Mouse (Mus musculus) adrenal gland, adult 2 months (tissue): Measurements from ENCODE around the gene Pisd. TPM values are rescaled to one million over a fixed set of nuclear protein-coding genes. Genes with fewer than 3 reads are reported as not detected.
"Not testable (repeated sequence)": the region's sequence is repeated elsewhere in the genome, so short reads cannot be mapped to it uniquely, and the experiment has no call there.

Experiments
- DNase-seq: peaks from one replicate; pipeline ENCODE4 v3.0.0; 2021
- polyA plus RNA-seq: library from polyadenylated mRNA; depleted of rRNA; stranded (reverse); fragments of >200 nt; gene quantifications from 2 replicates; pipeline ENCODE4 v1.2.3, GENCODE M21; 2012
- total RNA-seq, 2 experiments: library from RNA; stranded (reverse); gene quantifications; 2 replicates each; pipeline ENCODE4 v1.2.3; 2021

Pisd gene
- total and polyA plus RNA-seq, 3 experiments = 55.1 to 72.8 (median 64.3) TPM

GRCm38 (mm10) chr5:32745705-32746655, 39.5 kb downstream of the Pisd start:
- peak; percentile 90 for DNase-seq

GRCm38 (mm10) chr5:32742149-32742548, 43.3 kb downstream of the Pisd start:
- DNase-seq = no peak

DNA sequence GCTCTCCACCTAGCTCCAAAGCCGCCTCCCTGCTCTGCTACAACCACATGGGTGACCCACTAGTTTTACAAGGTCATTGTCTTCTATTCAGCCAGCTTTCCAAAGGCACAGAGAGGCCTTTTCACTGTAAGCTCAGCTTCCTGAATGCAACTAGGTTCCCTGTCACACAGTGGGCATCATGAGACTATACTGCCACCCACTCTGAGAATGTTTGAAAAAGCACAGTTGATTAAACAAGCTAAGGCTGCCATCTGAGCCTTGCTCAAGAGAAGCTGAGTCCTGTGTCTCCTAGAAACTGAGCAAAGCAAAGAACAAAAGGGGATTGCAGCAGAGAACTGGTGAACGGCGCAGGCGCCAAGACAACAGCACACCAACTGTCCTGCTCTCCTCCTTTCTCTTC, 44.1 kb downstream of the Pisd start:
- DNase-seq = not testable (repeated sequence)

- not testable (repeated sequence) for DNase-seq
Measured at GRCm38 (mm10) chr5:32740850-32741249, 44.6 kb downstream of the Pisd start.

GRCm38 (mm10) chr5:32740138-32740537, 45.3 kb downstream of the Pisd start:
- DNase-seq = no peak

DNA sequence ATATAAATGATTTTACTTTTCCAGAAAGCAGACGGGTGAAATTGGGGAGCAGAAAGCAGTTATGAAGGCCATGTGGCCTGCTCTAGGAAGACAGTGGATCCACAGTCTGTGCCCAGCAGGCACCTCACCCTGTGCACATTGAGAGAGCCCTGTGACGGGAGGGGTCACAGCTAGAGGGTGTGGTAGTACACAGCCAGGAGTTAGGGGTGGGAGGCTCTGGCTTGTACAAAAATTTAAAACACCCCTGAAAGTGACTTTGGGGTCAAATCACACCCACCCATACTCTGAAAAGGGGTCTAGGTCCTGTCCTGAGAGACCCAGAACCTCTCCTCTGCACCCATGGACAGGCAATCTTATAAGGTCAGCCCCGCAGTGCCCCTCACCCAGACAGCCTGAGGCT, 48.7 kb downstream of the Pisd start:
- DNase-seq = not testable (repeated sequence)

DNA sequence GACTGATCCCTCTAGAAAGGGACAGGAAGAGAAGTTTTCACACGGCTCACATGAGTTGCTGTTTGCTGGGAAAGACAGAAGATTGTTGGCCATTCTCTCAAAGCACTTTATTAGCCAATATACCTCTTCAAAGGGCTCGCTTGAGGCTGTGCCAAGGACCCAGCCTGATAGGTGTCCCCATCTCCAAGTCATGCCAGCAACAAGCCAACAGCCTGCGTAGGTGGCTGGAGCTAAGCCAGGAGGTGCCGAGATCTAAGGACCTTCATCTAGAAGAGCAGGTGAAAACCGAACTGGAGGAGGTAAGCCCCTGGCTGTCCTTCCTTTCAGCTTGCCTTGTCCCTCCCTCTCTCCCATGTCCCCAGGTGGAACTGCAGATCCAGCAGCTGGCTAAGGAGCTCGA, 49.7 kb downstream of the Pisd start:
- no peak for DNase-seq

- not testable (repeated sequence) for DNase-seq
Measured at GRCm38 (mm10) chr5:32733892-32734291, 51.6 kb downstream of the Pisd start.

DNA sequence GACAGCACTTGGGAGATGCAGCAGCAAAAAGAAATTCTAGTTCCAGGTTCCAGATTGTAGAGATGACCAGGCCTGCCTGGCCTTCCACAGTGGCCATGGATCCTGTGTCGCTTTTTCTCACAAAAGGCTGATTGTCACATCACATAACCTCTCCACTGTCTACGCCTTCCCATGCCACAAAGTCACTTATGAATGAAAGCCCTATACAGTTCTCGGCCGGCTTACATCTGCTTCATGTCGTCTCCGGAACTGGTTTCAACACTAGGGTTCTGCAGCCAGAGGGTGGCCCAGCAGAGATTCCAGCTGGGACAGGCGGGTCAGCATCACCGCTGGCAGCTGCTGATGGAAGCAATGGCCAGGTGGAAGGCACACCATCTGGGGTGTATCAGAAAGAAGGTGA, 56.6 kb downstream of the Pisd start:
- no peak for DNase-seq

GRCm38 (mm10) chr5:32728300-32728699, 57.1 kb downstream of the Pisd start:
- no peak for DNase-seq

DNA sequence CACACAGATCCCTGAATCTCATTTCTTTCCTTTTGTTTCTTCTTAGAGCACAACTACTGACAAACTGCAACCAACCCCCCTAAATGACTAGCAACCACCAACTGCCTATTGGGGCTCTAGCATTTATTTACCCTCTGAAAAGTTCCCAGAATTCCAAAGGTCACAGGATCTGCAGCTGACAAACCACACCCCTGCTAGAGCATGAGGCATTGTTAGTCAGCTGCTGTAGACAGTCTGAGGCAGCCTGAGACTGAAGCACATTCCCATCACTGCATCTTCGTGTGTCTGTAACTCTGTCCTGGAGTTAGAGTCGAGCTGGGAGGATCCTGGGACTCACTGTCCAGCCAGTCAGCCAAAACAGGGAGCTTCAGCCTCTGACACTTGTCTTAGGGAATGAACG, 60.0 kb downstream of the Pisd start:
- not testable (repeated sequence) for DNase-seq

GRCm38 (mm10) chr5:32723981-32724380, 61.5 kb downstream of the Pisd start:
- no peak for DNase-seq

GRCm38 (mm10) chr5:32722711-32723110, 62.7 kb downstream of the Pisd start:
- DNase-seq = not testable (repeated sequence)

DNA sequence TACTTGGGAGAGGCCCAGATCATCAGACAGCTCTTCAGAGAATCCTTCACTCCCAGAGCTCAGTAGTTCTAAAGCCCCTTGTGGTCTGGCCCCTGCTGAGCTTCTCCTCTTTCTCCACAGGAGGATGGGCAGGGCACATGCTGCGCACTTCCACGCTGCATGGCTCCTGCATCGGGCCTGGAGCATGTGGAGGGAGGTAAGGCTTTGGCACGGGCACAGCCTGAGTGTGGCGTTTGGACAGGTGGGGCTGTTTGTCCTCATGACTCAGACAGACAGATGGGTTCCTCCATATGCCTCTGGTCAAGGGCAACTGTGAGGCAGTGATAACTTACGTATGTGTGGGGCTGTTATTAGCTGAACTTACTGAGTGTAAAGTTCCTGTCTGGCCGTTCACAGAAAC, 63.2 kb downstream of the Pisd start:
- no peak for DNase-seq

- DNase-seq = no peak
Measured at GRCm38 (mm10) chr5:32721316-32721715, 64.1 kb downstream of the Pisd start.

DNA sequence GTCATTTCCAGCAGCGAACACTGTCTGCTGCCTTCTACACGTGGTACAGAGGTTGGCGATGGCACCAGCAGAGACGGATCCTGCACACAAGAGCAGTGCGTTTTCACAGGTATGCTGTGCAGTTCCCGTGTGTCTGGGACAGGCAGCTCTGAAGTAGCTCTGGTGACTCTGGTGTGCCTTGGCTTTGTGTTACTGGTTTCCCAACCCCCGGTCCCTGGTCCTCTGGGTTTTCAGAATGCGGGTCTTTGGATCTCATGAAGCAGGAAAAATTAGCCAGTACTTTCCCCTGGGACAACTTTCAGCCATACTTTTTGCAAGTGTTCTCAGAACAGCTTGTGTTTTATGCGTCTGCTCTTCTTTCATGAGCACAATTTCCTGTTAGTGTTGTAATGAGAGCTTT, 65.0 kb downstream of the Pisd start:
- DNase-seq = no peak

- DNase-seq = no peak
Measured at GRCm38 (mm10) chr5:32718916-32719315, 66.5 kb downstream of the Pisd start.

- DNase-seq = no peak
Measured at GRCm38 (mm10) chr5:32717726-32718125, 67.7 kb downstream of the Pisd start.

GRCm38 (mm10) chr5:32713703-32714467, 71.6 kb downstream of the Pisd start:
- DNase-seq = peak; percentile 87

GRCm38 (mm10) chr5:32713042-32713702, 72.3 kb downstream of the Pisd start:
- no peak for DNase-seq

DNA sequence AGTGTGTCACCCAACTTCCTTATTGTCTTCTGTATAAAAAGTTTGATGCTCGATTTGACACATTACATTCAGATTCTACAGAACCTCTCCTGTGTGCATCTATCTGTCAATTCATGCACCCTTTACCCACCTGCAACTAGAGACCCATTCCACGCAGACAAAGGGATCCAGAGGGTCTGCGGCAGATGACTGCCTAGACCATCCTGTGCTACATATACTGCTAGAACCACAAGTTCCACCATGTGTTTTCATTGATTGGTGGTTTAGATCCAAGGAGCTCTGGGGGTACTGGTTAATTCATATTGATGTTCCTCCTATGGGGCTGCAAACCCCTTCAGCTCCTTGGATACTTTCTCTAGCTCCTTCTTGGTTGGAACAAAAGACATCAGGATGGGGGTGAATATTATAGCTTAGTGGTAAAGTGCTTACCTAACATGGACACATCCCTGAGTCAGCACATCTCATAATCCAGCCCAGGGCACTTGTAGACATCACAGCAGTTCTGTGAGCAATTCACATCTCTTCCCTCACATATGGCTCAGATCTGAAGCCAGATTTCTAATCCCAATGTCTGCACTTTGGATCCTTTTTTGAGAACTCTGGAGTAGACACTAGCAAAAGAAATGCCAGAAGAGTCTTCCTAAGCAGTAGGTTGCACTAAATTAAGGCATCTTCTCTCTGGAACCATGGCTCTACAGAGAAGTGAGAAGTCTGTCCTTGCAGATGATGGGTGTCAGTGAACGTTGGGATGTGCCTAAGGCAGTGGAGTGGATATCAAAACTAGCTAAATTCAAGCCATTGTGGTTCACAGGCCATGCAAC, 73.0 kb downstream of the Pisd start:
- DNase-seq = no peak

DNA sequence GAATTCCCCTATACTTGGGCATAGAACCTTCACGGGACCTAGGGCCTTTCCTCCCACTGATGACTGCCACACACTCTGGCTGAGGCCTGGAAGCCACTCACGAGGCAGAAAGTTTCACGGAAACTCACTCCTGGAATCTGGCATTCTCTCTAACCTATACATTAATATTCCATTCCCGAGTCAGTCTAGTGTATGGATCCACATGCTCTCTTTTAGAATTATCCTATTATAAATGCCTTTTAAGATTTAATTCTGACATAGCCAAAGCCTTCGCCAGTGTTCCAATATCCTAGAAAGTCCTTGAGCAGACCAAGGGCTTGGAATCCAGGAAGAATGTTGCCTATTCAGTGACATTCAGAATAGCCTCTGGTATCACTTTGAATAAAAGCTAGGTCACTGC, 74.0 kb downstream of the Pisd start:
- no peak for DNase-seq
